Mouse (Mus musculus): ENCODE data around the gene Pde8a. TPM values are rescaled to one million over a fixed set of nuclear protein-coding genes. Genes with fewer than 3 reads are reported as not detected.

Gene Pde8a
- polyA plus RNA-seq, 1 experiment from 2014 or later = 6.5 TPM

DNA sequence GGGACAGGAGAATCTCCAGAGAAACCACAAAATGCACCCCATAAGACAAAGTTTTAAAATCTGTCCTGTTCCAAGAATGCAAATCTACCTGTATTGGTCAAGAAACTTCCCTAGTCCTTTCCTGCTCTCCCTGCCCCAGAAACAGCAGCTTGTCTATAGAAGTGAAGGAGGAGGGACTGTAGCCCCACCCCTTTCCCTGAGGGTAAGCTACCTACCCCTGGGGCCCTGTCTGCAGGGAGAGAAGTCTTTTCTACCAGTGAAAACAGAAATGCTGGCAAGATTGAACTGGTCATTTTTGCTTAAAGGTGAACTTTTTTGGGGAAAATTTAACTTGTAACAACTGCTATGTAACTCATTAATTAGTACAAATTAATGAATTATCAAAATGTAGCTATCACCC lies 41.2 kb downstream of the Pde8a start:
- H3K4me2 ChIP-seq (replicated peaks; ENCODE audit: low read depth, low read length) = no peak overlapping the region
- DNase-seq (ENCODE audit: low spot score) (no peak), ATAC-seq (no peak)
- H3K9me3 ChIP-seq (ENCODE audit: low read length) = no peaks in the 10 kb centered on the region
- no peak overlapping the region for H3K4me3 ChIP-seq (ENCODE audit: low read depth, low read length)
- TF ChIP-seq CTCF (IDR thresholded peaks at IDR 0.05) (no peak), EP300 (IDR thresholded peaks at IDR 0.05) (no peak)
- no peak overlapping the region for H3K27ac ChIP-seq (ENCODE audit: low read length)
- no peaks in the 10 kb centered on the region for H3K4me1 ChIP-seq (ENCODE audit: insufficient read depth, low read depth, low read length)
- H3K36me3 ChIP-seq (ENCODE audit: insufficient read depth, low read length) = no peaks in the 10 kb centered on the region
- H3K27me3 ChIP-seq (replicated peaks; ENCODE audit: insufficient read depth, low read length) = no peaks in the 10 kb centered on the region
- no peak overlapping the region for H3K9ac ChIP-seq (replicated peaks; ENCODE audit: low read depth)

DNA sequence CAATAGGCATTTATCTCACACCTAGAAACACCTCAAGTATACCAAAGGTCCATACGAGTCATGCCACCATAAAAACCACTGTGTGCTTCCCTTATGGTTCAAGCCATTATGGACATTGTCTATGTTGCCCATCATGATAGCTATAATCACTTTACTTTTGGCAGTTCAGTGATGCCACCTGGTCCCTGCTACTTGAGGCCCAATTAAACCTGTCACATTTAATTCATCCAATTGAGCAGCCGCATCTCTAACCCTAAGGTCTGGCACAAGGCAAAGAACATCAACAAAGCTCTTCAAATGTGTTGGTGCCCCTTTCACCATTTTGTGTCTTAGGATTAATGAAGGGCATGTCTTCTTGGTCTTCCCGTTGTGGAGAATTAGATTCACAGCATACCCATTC lies 42.1 kb downstream of the Pde8a start:
- Histone ChIP-seq H3K4me1 (ENCODE audit: insufficient read depth, low read depth, low read length) (no peaks in the 10 kb centered on the region; the same call in 1 of the 2 replicates), H3K4me2 (replicated peaks; ENCODE audit: low read depth, low read length) (no peak overlapping the region), H3K9me3 (ENCODE audit: low read length) (no peaks in the 10 kb centered on the region), H3K36me3 (ENCODE audit: insufficient read depth, low read length) (no peaks in the 10 kb centered on the region), H3K27me3 (replicated peaks; ENCODE audit: insufficient read depth, low read length) (no peaks in the 10 kb centered on the region), H3K27ac (ENCODE audit: low read length) (no peak overlapping the region), H3K4me3 (ENCODE audit: low read depth, low read length) (no peak overlapping the region), H3K9ac (replicated peaks; ENCODE audit: low read depth) (no peak overlapping the region)
- no peak for TF ChIP-seq EP300 (IDR thresholded peaks at IDR 0.05)
- TF ChIP-seq CTCF (IDR thresholded peaks at IDR 0.05) = no peak
- 87% methylated on average over 3 of the region's 3 CpGs for WGBS
- no peak for DNase-seq (ENCODE audit: low spot score)
- no peak for ATAC-seq

DNA sequence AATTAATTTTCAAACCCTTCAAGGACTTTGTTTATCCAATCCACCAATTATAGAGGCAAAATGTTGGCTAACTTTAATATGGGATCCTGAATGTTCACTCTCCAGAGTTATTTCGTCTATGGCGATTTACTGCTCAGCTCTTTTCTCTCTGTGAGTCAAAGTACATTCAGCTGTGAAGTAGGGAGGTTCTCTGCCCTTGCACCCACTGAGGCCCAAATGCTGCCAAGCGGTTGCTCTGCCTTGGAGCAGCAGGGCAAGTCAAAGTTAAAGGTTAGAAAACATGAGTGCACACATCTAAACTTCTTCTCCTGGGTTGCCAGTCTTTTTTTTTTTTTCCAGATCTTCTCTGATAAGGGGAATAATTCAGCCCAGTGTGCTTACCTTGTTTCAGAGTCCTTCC lies 43.4 kb downstream of the Pde8a start:
- Histone ChIP-seq H3K27ac (ENCODE audit: low read length) (no peak overlapping the region), H3K4me2 (replicated peaks; ENCODE audit: low read depth, low read length) (no peak overlapping the region), H3K9ac (replicated peaks; ENCODE audit: low read depth) (no peak overlapping the region), H3K4me3 (ENCODE audit: low read depth, low read length) (no peak overlapping the region), H3K9me3 (ENCODE audit: low read length) (no peaks in the 10 kb centered on the region), H3K36me3 (ENCODE audit: insufficient read depth, low read length) (no peaks in the 10 kb centered on the region), H3K4me1 (ENCODE audit: insufficient read depth, low read depth, low read length) (no peaks in the 10 kb centered on the region; the same call in 1 of the 2 replicates), H3K27me3 (replicated peaks; ENCODE audit: insufficient read depth, low read length) (no peaks in the 10 kb centered on the region)
- ATAC-seq (no peak), DNase-seq (ENCODE audit: low spot score) (no peak)
- TF ChIP-seq CTCF (IDR thresholded peaks at IDR 0.05) (no peak), EP300 (IDR thresholded peaks at IDR 0.05) (no peak)
- WGBS = 86% methylated on average over 3 of the region's 3 CpGs

DNA sequence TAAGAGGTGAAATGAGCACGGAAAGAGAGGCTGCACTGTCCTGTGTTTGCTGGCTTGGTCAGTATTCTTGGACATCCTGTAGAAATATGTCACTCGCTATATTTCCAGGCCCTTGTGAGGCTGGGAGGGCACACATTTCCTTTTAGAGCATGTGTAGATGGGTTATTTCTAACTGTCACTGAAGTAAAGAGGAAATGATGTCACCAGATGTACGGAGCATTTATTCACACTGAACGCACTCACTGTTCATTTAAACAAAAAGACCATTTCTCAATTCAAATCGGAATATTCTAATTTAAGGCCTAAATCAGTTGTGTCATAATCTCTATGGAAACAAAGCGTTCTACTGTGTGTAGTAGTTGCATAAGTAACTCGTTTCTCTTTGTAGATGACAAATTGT lies 48.2 kb downstream of the Pde8a start:
- WGBS = 56% methylated on average over 7 of the region's 7 CpGs
- Histone ChIP-seq H3K36me3 (ENCODE audit: insufficient read depth, low read length) (no peaks in the 10 kb centered on the region), H3K9me3 (ENCODE audit: low read length) (no peaks in the 10 kb centered on the region), H3K4me1 (ENCODE audit: insufficient read depth, low read depth, low read length) (no peaks in the 10 kb centered on the region; the same call in 1 of the 2 replicates), H3K27me3 (replicated peaks; ENCODE audit: insufficient read depth, low read length) (no peaks in the 10 kb centered on the region), H3K9ac (replicated peaks; ENCODE audit: low read depth) (no peak overlapping the region), H3K4me2 (replicated peaks; ENCODE audit: low read depth, low read length) (no peak overlapping the region), H3K4me3 (ENCODE audit: low read depth, low read length) (no peak overlapping the region), H3K27ac (ENCODE audit: low read length) (no peak overlapping the region)
- no peak for TF ChIP-seq EP300 (IDR thresholded peaks at IDR 0.05)
- TF ChIP-seq CTCF (IDR thresholded peaks at IDR 0.05) = no peak
- peak; percentile 27 for DNase-seq (ENCODE audit: low spot score)
- peak; percentile 30; the same call in 1 of the 2 replicates for ATAC-seq

DNA sequence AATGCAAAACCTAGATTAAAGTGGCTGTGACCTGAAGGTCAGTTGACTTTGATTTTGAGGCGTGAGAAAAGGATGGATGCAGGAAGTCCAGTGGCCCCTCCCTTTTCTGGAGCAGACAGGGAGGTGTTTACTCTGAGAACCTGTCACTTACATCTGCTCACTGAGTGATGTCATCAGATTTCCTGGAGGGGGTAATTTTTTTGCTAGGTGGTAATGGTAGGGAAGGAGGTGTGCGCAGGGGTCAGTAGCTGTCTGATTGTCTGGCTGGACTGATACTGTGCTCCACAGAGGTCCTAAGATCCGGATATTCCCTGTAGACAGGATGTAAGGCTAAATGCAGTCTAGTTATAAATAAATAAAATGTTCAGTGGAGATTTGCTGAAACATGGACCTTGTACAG lies 59.5 kb downstream of the Pde8a start:
- Histone ChIP-seq H3K9ac (replicated peaks; ENCODE audit: low read depth) (no peak overlapping the region), H3K4me3 (ENCODE audit: low read depth, low read length) (no peak overlapping the region), H3K27me3 (replicated peaks; ENCODE audit: insufficient read depth, low read length) (no peaks in the 10 kb centered on the region), H3K27ac (ENCODE audit: low read length) (no peak overlapping the region), H3K36me3 (ENCODE audit: insufficient read depth, low read length) (no peaks in the 10 kb centered on the region), H3K4me2 (replicated peaks; ENCODE audit: low read depth, low read length) (no peak overlapping the region), H3K9me3 (ENCODE audit: low read length) (no peaks in the 10 kb centered on the region), H3K4me1 (ENCODE audit: insufficient read depth, low read depth, low read length) (no peaks in the 10 kb centered on the region)
- ATAC-seq (peak; percentile 69), DNase-seq (ENCODE audit: low spot score) (peak; percentile 14)
- TF ChIP-seq CTCF (IDR thresholded peaks at IDR 0.05) (no peak), EP300 (IDR thresholded peaks at IDR 0.05) (peak; percentile 23; the same call in 1 of the 2 replicates)
- 47% methylated on average over 3 of the region's 3 CpGs for WGBS

DNA sequence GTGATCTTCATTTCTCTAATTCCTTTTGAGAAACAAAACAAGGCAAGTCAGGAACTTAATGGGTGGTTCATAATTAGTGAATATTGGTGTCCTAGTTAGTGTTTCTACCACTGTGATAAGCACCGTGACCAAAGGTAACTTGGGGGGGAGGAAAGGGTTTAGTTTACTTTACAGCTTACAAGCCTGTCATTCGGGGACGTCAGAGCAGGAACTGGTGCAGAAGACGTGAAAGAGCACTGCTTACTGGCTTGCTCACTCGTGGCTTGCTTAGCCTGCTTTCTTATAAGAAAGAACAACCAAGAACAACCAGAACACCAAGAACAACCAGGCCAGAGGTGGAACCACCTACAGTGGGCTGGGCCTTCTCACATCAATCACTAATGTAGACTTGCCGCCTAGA lies 65.6 kb downstream of the Pde8a start:
- Histone ChIP-seq H3K9ac (replicated peaks; ENCODE audit: low read depth) (no peak overlapping the region), H3K27ac (ENCODE audit: low read length) (no peak overlapping the region), H3K9me3 (ENCODE audit: low read length) (no peaks in the 10 kb centered on the region), H3K36me3 (ENCODE audit: insufficient read depth, low read length) (no peaks in the 10 kb centered on the region), H3K27me3 (replicated peaks; ENCODE audit: insufficient read depth, low read length) (no peaks in the 10 kb centered on the region), H3K4me1 (ENCODE audit: insufficient read depth, low read depth, low read length) (no peaks in the 10 kb centered on the region), H3K4me2 (replicated peaks; ENCODE audit: low read depth, low read length) (no peak overlapping the region), H3K4me3 (ENCODE audit: low read depth, low read length) (no peak overlapping the region)
- DNase-seq (ENCODE audit: low spot score) (no peak), ATAC-seq (no peak)
- no peak for TF ChIP-seq EP300 (IDR thresholded peaks at IDR 0.05)
- no peak for TF ChIP-seq CTCF (IDR thresholded peaks at IDR 0.05)
- WGBS = 61% methylated on average over 6 of the region's 6 CpGs

DNA sequence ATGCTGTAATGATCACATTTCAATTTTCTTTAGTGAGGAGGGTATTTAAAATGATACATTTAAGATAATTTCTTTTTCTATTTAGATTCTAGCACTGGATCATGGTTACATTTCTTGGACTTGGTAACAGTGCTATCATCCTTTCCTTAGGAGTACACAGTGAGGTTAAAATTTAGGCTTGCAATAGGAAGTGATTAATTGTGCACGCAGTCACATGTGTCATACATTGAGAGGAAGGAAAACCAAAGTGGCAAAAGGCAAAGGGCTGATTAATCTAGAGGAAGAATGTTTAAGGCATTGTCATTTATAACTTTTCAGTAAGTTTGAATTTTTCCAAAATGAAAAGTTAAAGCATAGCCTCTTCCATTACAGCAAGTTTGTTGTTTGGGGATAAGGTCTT lies 67.8 kb downstream of the Pde8a start:
- ATAC-seq (no peak), DNase-seq (ENCODE audit: low spot score) (no peak)
- H3K4me1 ChIP-seq (ENCODE audit: insufficient read depth, low read depth, low read length) = no peaks in the 10 kb centered on the region
- no peak for TF ChIP-seq EP300 (IDR thresholded peaks at IDR 0.05)
- TF ChIP-seq CTCF (IDR thresholded peaks at IDR 0.05) = no peak
- no peak overlapping the region for H3K27ac ChIP-seq (ENCODE audit: low read length)
- no peak overlapping the region for H3K9ac ChIP-seq (replicated peaks; ENCODE audit: low read depth)
- no peaks in the 10 kb centered on the region for H3K9me3 ChIP-seq (ENCODE audit: low read length)
- WGBS = 60% methylated on average over 1 of the region's 1 CpGs
- no peaks in the 10 kb centered on the region for H3K36me3 ChIP-seq (ENCODE audit: insufficient read depth, low read length)
- H3K4me3 ChIP-seq (ENCODE audit: low read depth, low read length) = no peak overlapping the region
- no peaks in the 10 kb centered on the region for H3K27me3 ChIP-seq (replicated peaks; ENCODE audit: insufficient read depth, low read length)
- H3K4me2 ChIP-seq (replicated peaks; ENCODE audit: low read depth, low read length) = no peak overlapping the region

All from lung, postnatal 0 days (tissue).